Mouse (Mus musculus): ENCODE measurements around the gene Fgd3. TPM values are rescaled to one million over a fixed set of nuclear protein-coding genes. Genes with fewer than 3 reads are reported as not detected.
A peak's percentile ranks its signal among the peaks of the same experiment; 100 is the strongest.

Fgd3 gene
- 0.37 and 0.56 TPM in 2 replicates for polyA plus RNA-seq (2015; fragmentation: Nextera tagmentation; extraction: Ambion mirVana)

- Histone ChIP-seq H3K9ac (replicated peaks; ENCODE audit: low read depth) (0 out of 2 replicates have a peak within 1 kb of the TSS, but pooled peaks have one; percentile 12), H3K4me1 (ENCODE audit: insufficient read depth, low read depth, low read length) (no peaks in the 10 kb centered on the region; the same call in 1 of the 2 replicates), H3K27me3 (replicated peaks; ENCODE audit: insufficient read depth, low read length) (no peaks in the 10 kb centered on the region), H3K4me3 (ENCODE audit: low read depth, low read length) (no peak within 1 kb of the TSS), H3K9me3 (ENCODE audit: low read length) (no peaks in the 10 kb centered on the region), H3K4me2 (replicated peaks; ENCODE audit: low read depth, low read length) (peak within 1 kb of the TSS; percentile 11), H3K27ac (ENCODE audit: low read length) (no peak within 1 kb of the TSS), H3K36me3 (ENCODE audit: insufficient read depth, low read length) (no peaks in the 10 kb centered on the region)
- WGBS = 5% methylated on average over 10 of the region's 10 CpGs
- peak; percentile 75 for ATAC-seq
- no peak for TF ChIP-seq CTCF (IDR thresholded peaks at IDR 0.05)
- TF ChIP-seq EP300 (IDR thresholded peaks at IDR 0.05) = no peak
- peak; percentile 63 for DNase-seq (ENCODE audit: low spot score)
Measured at GRCm38 (mm10) chr13:49320040-49320439, at the start of gene Fgd3. Gene Fgd3, minus strand, starts transcription at chr13:49320311.

- 81% methylated on average over 10 of the region's 10 CpGs for WGBS
- Histone ChIP-seq H3K9me3 (ENCODE audit: low read length) (no peaks in the 10 kb centered on the region), H3K4me3 (ENCODE audit: low read depth, low read length) (no peak overlapping the region), H3K36me3 (ENCODE audit: insufficient read depth, low read length) (no peaks in the 10 kb centered on the region), H3K9ac (replicated peaks; ENCODE audit: low read depth) (no peak overlapping the region), H3K27ac (ENCODE audit: low read length) (no peak overlapping the region; the same call in 1 of the 2 replicates), H3K4me1 (ENCODE audit: insufficient read depth, low read depth, low read length) (peaks cover 14% of the 10 kb centered on the region; the same call in 1 of the 2 replicates), H3K27me3 (replicated peaks; ENCODE audit: insufficient read depth, low read length) (no peaks in the 10 kb centered on the region), H3K4me2 (replicated peaks; ENCODE audit: low read depth, low read length) (no peak overlapping the region)
- no peak for TF ChIP-seq CTCF (IDR thresholded peaks at IDR 0.05)
- TF ChIP-seq EP300 (IDR thresholded peaks at IDR 0.05) = no peak
- ATAC-seq = no peak
- no peak for DNase-seq (ENCODE audit: low spot score)
Measured at GRCm38 (mm10) chr13:49369404-49369803, 49.3 kb upstream of the Fgd3 start.

- ATAC-seq = no peak
- 66% methylated on average over 4 of the region's 4 CpGs for WGBS
Measured at GRCm38 (mm10) chr13:49367657-49368440, 47.7 kb upstream of the Fgd3 start.

GRCm38 (mm10) chr13:49364716-49365115 lies 44.6 kb upstream of the Fgd3 start:
- Histone ChIP-seq H3K27ac (ENCODE audit: low read length) (0 out of 2 replicates have a peak overlapping the region, but pooled peaks have one; percentile 32), H3K27me3 (replicated peaks; ENCODE audit: insufficient read depth, low read length) (no peaks in the 10 kb centered on the region), H3K4me1 (ENCODE audit: insufficient read depth, low read depth, low read length) (peaks cover 25% of the 10 kb centered on the region; the same call in 1 of the 2 replicates), H3K36me3 (ENCODE audit: insufficient read depth, low read length) (no peaks in the 10 kb centered on the region), H3K9ac (replicated peaks; ENCODE audit: low read depth) (no peak overlapping the region), H3K4me3 (ENCODE audit: low read depth, low read length) (no peak overlapping the region), H3K9me3 (ENCODE audit: low read length) (no peaks in the 10 kb centered on the region), H3K4me2 (replicated peaks; ENCODE audit: low read depth, low read length) (no peak overlapping the region)
- TF ChIP-seq CTCF (IDR thresholded peaks at IDR 0.05) (no peak), EP300 (IDR thresholded peaks at IDR 0.05) (no peak)
- 48% methylated on average over 2 of the region's 2 CpGs for WGBS
- ATAC-seq (peak; percentile 61), DNase-seq (ENCODE audit: low spot score) (peak; percentile 55)

More at GRCm38 (mm10) chr13:49367657-49368440, 47.7 kb upstream of the Fgd3 start:
- TF ChIP-seq EP300 (IDR thresholded peaks at IDR 0.05) (no peak), CTCF (IDR thresholded peaks at IDR 0.05) (peak; percentile 47)
- H3K4me2 ChIP-seq (replicated peaks; ENCODE audit: low read depth, low read length) = no peak overlapping the region
- H3K4me3 ChIP-seq (ENCODE audit: low read depth, low read length) = no peak overlapping the region
- H3K27me3 ChIP-seq (replicated peaks; ENCODE audit: insufficient read depth, low read length) = no peaks in the 10 kb centered on the region
- peaks cover 18% of the 10 kb centered on the region; the same call in 1 of the 2 replicates for H3K4me1 ChIP-seq (ENCODE audit: insufficient read depth, low read depth, low read length)
- H3K9ac ChIP-seq (replicated peaks; ENCODE audit: low read depth) = no peak overlapping the region
- H3K27ac ChIP-seq (ENCODE audit: low read length) = no peak overlapping the region
- H3K36me3 ChIP-seq (ENCODE audit: insufficient read depth, low read length) = no peaks in the 10 kb centered on the region
- no peak for DNase-seq (ENCODE audit: low spot score)
- no peaks in the 10 kb centered on the region for H3K9me3 ChIP-seq (ENCODE audit: low read length)

GRCm38 (mm10) chr13:49362804-49363203 lies 42.7 kb upstream of the Fgd3 start:
- TF ChIP-seq CTCF (IDR thresholded peaks at IDR 0.05) = no peak
- TF ChIP-seq EP300 (IDR thresholded peaks at IDR 0.05) = no peak
- 78% methylated on average over 2 of the region's 2 CpGs for WGBS
- Histone ChIP-seq H3K9me3 (ENCODE audit: low read length) (no peaks in the 10 kb centered on the region), H3K4me2 (replicated peaks; ENCODE audit: low read depth, low read length) (no peak overlapping the region), H3K27me3 (replicated peaks; ENCODE audit: insufficient read depth, low read length) (no peaks in the 10 kb centered on the region), H3K4me3 (ENCODE audit: low read depth, low read length) (no peak overlapping the region), H3K4me1 (ENCODE audit: insufficient read depth, low read depth, low read length) (peaks cover 19% of the 10 kb centered on the region; the same call in 1 of the 2 replicates), H3K36me3 (ENCODE audit: insufficient read depth, low read length) (no peaks in the 10 kb centered on the region), H3K9ac (replicated peaks; ENCODE audit: low read depth) (no peak overlapping the region), H3K27ac (ENCODE audit: low read length) (no peak overlapping the region)
- no peak for DNase-seq (ENCODE audit: low spot score)
- peak; percentile 22; the same call in 1 of the 2 replicates for ATAC-seq

GRCm38 (mm10) chr13:49362364-49362763 lies 42.3 kb upstream of the Fgd3 start:
- H3K27me3 ChIP-seq (replicated peaks; ENCODE audit: insufficient read depth, low read length) = no peaks in the 10 kb centered on the region
- H3K4me2 ChIP-seq (replicated peaks; ENCODE audit: low read depth, low read length) = no peak overlapping the region
- H3K27ac ChIP-seq (ENCODE audit: low read length) = no peak overlapping the region
- no peaks in the 10 kb centered on the region for H3K9me3 ChIP-seq (ENCODE audit: low read length)
- DNase-seq (ENCODE audit: low spot score) (no peak), ATAC-seq (peak; percentile 31; the same call in 1 of the 2 replicates)
- no peak overlapping the region for H3K4me3 ChIP-seq (ENCODE audit: low read depth, low read length)
- TF ChIP-seq CTCF (IDR thresholded peaks at IDR 0.05) = no peak
- no peak for TF ChIP-seq EP300 (IDR thresholded peaks at IDR 0.05)
- 46% methylated on average over 7 of the region's 7 CpGs for WGBS
- H3K36me3 ChIP-seq (ENCODE audit: insufficient read depth, low read length) = no peaks in the 10 kb centered on the region
- H3K4me1 ChIP-seq (ENCODE audit: insufficient read depth, low read depth, low read length) = peaks cover 19% of the 10 kb centered on the region; the same call in 1 of the 2 replicates
- no peak overlapping the region for H3K9ac ChIP-seq (replicated peaks; ENCODE audit: low read depth)

All from lung, postnatal 0 days (tissue).